Mouse (Mus musculus) neural tube, embryonic 10.5 days (tissue): ENCODE results near the gene Cd2bp2.

Experiments
- DNase-seq: peaks from one replicate; pipeline ENCODE4 v3.0.0-alpha.2; 2017; ENCODE audit warnings: low spot score; ENCODE audit errors: extremely low spot score

Cd2bp2 gene

GRCm38 (mm10) chr7:127142214-127142613 lies 53.6 kb downstream of the Cd2bp2 start:
- no peak for DNase-seq
